Comparison of ENCODE assay signal across 8 mouse cellular contexts in genomic region chr9:112186336-112187305, GRCm38 (mm10). TPM values are rescaled to one million over a fixed set of nuclear protein-coding genes. Genes with fewer than 3 reads are reported as not detected.
A peak's percentile ranks its signal among the peaks of the same experiment; 100 is the strongest.
DNase-seq lines count a peak whose midpoint lies in the region; ATAC-seq lines count a peak whose summit lies in the region.
"Had no signal": no experiment of that assay in that cellular context is flagged by ENCODE, and none has a peak within 500 bp of the region (broad histone marks: within the 10 kb centered on the region; RNA-seq: fewer than 3 reads in every experiment).

No protein-coding gene starts in this region.

- ATAC-seq in CD4-positive, CD25-positive, alpha-beta regulatory T cell, adult 4 months: peak; percentile 89
- peak; percentile 69 for ATAC-seq in hindbrain, embryonic 12.5 days (ENCODE audit: low FRiP score)
- ATAC-seq in midbrain, embryonic 14.5 days (ENCODE audit: low FRiP score, low TSS enrichment): no peak

- DNase-seq in 416B (ENCODE audit: low read depth): peak; percentile 39
- no peak for DNase-seq in midbrain, embryonic 14.5 days
- DNase-seq in frontal cortex, adult 2 months (ENCODE audit: extremely low spot score in 1 of 2, low spot score in 1 of 2): no peak
- DNase-seq in frontal cortex, postnatal 14 days (ENCODE audit: low spot score in 2 of 2): no peak
- no peak for DNase-seq in urinary bladder, adult 2 months (ENCODE audit: low spot score)

- H3K9me3 ChIP-seq in hindbrain, embryonic 12.5 days (replicated peaks): no peaks in the 10 kb centered on the region
- no peaks in the 10 kb centered on the region for H3K9me3 ChIP-seq in midbrain, embryonic 14.5 days (ENCODE audit: control insufficient read depth, low read length)

- H3K27me3 ChIP-seq in hindbrain, embryonic 12.5 days: peaks cover 13% of the 10 kb centered on the region; the same call in 1 of the 2 replicates
- H3K27me3 ChIP-seq in midbrain, embryonic 14.5 days (ENCODE audit: control insufficient read depth, insufficient read depth, low read length): no peaks in the 10 kb centered on the region

- no peak overlapping the region for H3K4me3 ChIP-seq in hindbrain, embryonic 12.5 days
- no peak overlapping the region for H3K4me3 ChIP-seq in midbrain, embryonic 14.5 days (replicated peaks; ENCODE audit: low read depth, low read length)

- no peaks in the 10 kb centered on the region for H3K36me3 ChIP-seq in hindbrain, embryonic 12.5 days
- H3K36me3 ChIP-seq in midbrain, embryonic 14.5 days (ENCODE audit: control insufficient read depth, insufficient read depth, low read length): no peaks in the 10 kb centered on the region

- peak overlapping the region; percentile 24 for H3K4me2 ChIP-seq in hindbrain, embryonic 12.5 days (replicated peaks)
- H3K4me2 ChIP-seq in midbrain, embryonic 14.5 days (ENCODE audit: low read length): peak overlapping the region; percentile 28

- H3K4me1 ChIP-seq in hindbrain, embryonic 12.5 days: peaks cover 22% of the 10 kb centered on the region
- H3K4me1 ChIP-seq in midbrain, embryonic 14.5 days (ENCODE audit: control insufficient read depth, insufficient read depth, low read length): peaks cover 32% of the 10 kb centered on the region

- no peak overlapping the region for H3K27ac ChIP-seq in hindbrain, embryonic 12.5 days
- H3K27ac ChIP-seq in midbrain, embryonic 14.5 days (replicated peaks; ENCODE audit: low read depth, low read length): no peak overlapping the region
- H3K27ac ChIP-seq: liver, embryonic 14.5 days had no signal

- WGBS in hindbrain, embryonic 12.5 days: 15% methylated on average over 14 of the region's 14 CpGs
- 16% methylated on average over 14 of the region's 14 CpGs for WGBS in midbrain, embryonic 14.5 days

- no peak overlapping the region for H3K9ac ChIP-seq in hindbrain, embryonic 12.5 days
- H3K9ac ChIP-seq in midbrain, embryonic 14.5 days (replicated peaks; ENCODE audit: low read length): no peak overlapping the region
- H3K9ac ChIP-seq: liver, embryonic 14.5 days had no signal

RNA-seq across cellular contexts. Expression of gene Arpp21, which starts 49.1 kb away (rescaled TPM):
- under 1 TPM in 1 of 2 experiments, not detected in 1; 0.36 TPM for polyA plus RNA-seq in CD4-positive, CD25-positive, alpha-beta regulatory T cell, adult 4 months (2017; shearing (Covaris generic))
- 9.8 and 19.9 TPM in 2 replicates for polyA plus RNA-seq in hindbrain, embryonic 12.5 days (2016; fragmentation: Nextera tagmentation; extraction: Ambion mirVana)
- 27.4 and 37.7 TPM in 2 replicates for polyA plus RNA-seq in midbrain, embryonic 14.5 days (2014; fragmentation: Nextera tagmentation; extraction: Ambion mirVana)
- 427 and 434 TPM in 2 replicates for polyA plus RNA-seq in frontal cortex, adult 2 months (2012; rRNA removed)
- not detected in 2 replicates for polyA plus RNA-seq in urinary bladder, adult 2 months (2012; rRNA removed)

Comparison
In these comparisons a context has a peak if more than half of its experiments do, and no peak if none do; other contexts are left out.
1. RNA of gene Arpp21, which starts 49.1 kb away (polyA plus RNA-seq): 427 to 434 TPM in frontal cortex, adult 2 months; 27.4 to 37.7 TPM in midbrain, embryonic 14.5 days, 9.8 to 19.9 TPM in hindbrain, embryonic 12.5 days, 0.36 TPM in CD4-positive, CD25-positive, alpha-beta regulatory T cell, adult 4 months and not detected in urinary bladder, adult 2 months; every median in the first group is over 10 times any median in the second.